Mouse (Mus musculus): ENCODE measurements around the gene Ttc7b. TPM values are rescaled to one million over a fixed set of nuclear protein-coding genes. Genes with fewer than 3 reads are reported as not detected.

Ttc7b gene
- total and polyA plus RNA-seq, 2 experiments = 7.7 to 10.7 TPM

DNA sequence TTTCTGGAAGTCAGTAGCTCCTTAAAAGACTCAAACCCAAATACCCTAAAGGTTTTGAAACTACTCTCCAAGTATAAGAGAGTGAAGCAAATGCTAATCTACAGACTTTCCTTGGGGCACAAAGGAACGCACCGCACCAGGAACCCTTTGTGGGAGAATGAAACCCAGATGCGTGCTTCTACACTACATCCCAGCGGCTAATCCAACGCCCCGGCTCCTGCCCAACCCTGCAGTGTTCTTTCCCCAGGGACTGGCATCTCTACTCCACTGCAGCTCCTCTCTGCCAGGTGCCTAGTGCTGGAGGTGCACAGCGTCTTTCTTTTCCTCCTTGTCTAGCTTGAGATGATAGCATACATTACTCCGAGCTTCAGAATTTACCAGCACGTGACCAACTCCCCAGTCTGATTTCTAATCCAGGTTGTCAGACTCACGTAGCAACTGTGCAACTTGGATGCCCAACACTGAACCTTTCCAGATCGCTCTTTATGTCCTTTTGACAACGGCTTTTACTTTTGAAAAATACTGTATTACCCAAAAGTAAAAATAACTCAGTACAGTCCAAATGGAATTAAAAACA, 72.8 kb downstream of the Ttc7b start:
- Histone ChIP-seq H3K36me3 (ENCODE audit: control insufficient read depth, insufficient read depth, low read length) (peaks cover 13% of the 10 kb centered on the region; the same call in 1 of the 2 replicates), H3K27ac (replicated peaks; ENCODE audit: insufficient read depth, low read depth, low read length) (no peak overlapping the region), H3K79me2 (ENCODE audit: control insufficient read depth, insufficient read depth, low read length) (no peaks in the 10 kb centered on the region; the same call in 1 of the 2 replicates), H3K9ac (ENCODE audit: low read depth, low read length) (no peak overlapping the region), H3K4me1 (ENCODE audit: control insufficient read depth, insufficient read depth, low read length) (no peaks in the 10 kb centered on the region), H3K4me3 (ENCODE audit: insufficient read depth, low read depth, low read length) (no peak overlapping the region), H3K27me3 (ENCODE audit: control insufficient read depth, insufficient read depth, low read length) (no peaks in the 10 kb centered on the region)
- 90% methylated on average over 12 of the region's 12 CpGs for WGBS
- TF ChIP-seq CTCF (IDR thresholded peaks at IDR 0.05; ENCODE audit: low read depth, low read length) = no peak
- no peak for TF ChIP-seq POLR2A (IDR thresholded peaks at IDR 0.05; ENCODE audit: extremely low read depth, insufficient read depth, low read length)
- no peak for DNase-seq (ENCODE audit: extremely low read depth, low read depth, low spot score)

DNA sequence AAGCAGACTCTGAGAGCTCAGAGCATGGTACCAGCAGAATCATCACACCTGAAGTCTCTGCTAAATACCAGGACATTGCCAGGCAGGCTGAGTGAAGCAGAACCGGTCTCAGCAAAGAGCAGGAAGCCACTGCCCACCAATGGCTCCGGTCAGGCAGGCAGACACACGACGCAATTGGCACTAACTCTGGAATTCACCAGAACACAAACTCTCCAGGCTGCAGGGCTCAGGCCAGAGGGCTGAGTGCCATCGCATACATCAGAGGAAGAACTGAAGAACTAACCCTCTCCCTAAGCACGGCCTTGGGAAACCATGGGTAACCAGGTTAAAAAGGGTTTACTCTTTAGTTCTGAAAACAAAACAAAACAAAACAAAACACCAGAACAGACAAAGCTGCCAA, 73.5 kb downstream of the Ttc7b start:
- Histone ChIP-seq H3K27ac (replicated peaks; ENCODE audit: insufficient read depth, low read depth, low read length) (no peak overlapping the region), H3K79me2 (ENCODE audit: control insufficient read depth, insufficient read depth, low read length) (no peaks in the 10 kb centered on the region), H3K27me3 (ENCODE audit: control insufficient read depth, insufficient read depth, low read length) (no peaks in the 10 kb centered on the region), H3K36me3 (ENCODE audit: control insufficient read depth, insufficient read depth, low read length) (peaks cover 15% of the 10 kb centered on the region; the same call in 1 of the 2 replicates), H3K9ac (ENCODE audit: low read depth, low read length) (no peak overlapping the region), H3K4me3 (ENCODE audit: insufficient read depth, low read depth, low read length) (no peak overlapping the region), H3K4me1 (ENCODE audit: control insufficient read depth, insufficient read depth, low read length) (no peaks in the 10 kb centered on the region)
- peak; percentile 58 for DNase-seq (ENCODE audit: extremely low read depth, low read depth, low spot score)
- 63% methylated on average over 6 of the region's 6 CpGs for WGBS
- no peak for TF ChIP-seq CTCF (IDR thresholded peaks at IDR 0.05; ENCODE audit: low read depth, low read length)

DNA sequence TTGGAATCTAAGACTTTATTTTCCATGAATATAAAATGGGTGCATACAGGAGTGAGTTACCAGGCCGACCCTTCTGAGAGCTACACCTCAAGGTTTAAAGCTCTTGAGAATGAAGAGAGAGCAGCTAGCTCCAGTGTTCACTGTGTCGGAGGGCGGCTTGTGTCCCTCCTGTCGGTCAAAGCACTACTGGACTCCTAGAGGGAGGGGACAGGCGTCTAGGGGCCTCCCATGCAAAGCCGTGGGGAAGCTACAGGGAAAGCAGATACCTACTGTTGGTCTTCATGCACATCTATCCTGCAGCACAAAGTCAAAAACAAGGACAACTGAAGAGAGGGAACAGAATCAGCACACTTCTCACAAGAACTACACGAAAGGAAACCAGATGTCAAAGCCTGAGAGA, 74.9 kb downstream of the Ttc7b start:
- DNase-seq (ENCODE audit: extremely low read depth, low read depth, low spot score) = no peak
- peaks cover 15% of the 10 kb centered on the region; the same call in 1 of the 2 replicates for H3K36me3 ChIP-seq (ENCODE audit: control insufficient read depth, insufficient read depth, low read length)
- no peaks in the 10 kb centered on the region for H3K79me2 ChIP-seq (ENCODE audit: control insufficient read depth, insufficient read depth, low read length)
- no peak overlapping the region for H3K4me3 ChIP-seq (ENCODE audit: insufficient read depth, low read depth, low read length)
- WGBS = 96% methylated on average over 7 of the region's 7 CpGs
- TF ChIP-seq POLR2A (IDR thresholded peaks at IDR 0.05; ENCODE audit: extremely low read depth, insufficient read depth, low read length) (no peak), CTCF (IDR thresholded peaks at IDR 0.05; ENCODE audit: low read depth, low read length) (no peak)
- H3K27me3 ChIP-seq (ENCODE audit: control insufficient read depth, insufficient read depth, low read length) = no peaks in the 10 kb centered on the region
- H3K9ac ChIP-seq (ENCODE audit: low read depth, low read length) = no peak overlapping the region
- no peaks in the 10 kb centered on the region for H3K4me1 ChIP-seq (ENCODE audit: control insufficient read depth, insufficient read depth, low read length)
- H3K27ac ChIP-seq (replicated peaks; ENCODE audit: insufficient read depth, low read depth, low read length) = no peak overlapping the region

DNA sequence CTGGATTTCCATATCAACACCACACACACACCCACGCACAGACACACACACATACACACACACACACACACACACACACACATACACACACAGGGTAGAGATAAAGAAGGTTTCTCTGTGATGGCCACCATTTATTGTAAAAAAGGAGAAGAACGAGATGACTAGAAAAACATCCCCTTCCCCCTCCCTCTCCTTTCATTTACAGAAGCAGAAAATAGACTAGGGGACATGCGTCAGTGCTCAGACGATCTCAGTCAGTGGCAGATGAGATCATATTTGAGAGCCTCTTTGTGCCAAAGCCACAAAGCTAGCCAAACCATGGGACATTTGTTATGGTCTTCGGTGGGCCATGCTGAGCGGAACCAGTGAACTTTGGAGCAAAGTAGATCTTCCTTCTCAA, 75.4 kb downstream of the Ttc7b start:
- DNase-seq (ENCODE audit: extremely low read depth, low read depth, low spot score) = no peak
- 85% methylated on average over 6 of the region's 6 CpGs for WGBS
- H3K27me3 ChIP-seq (ENCODE audit: control insufficient read depth, insufficient read depth, low read length) = no peaks in the 10 kb centered on the region
- H3K36me3 ChIP-seq (ENCODE audit: control insufficient read depth, insufficient read depth, low read length) = peaks cover 15% of the 10 kb centered on the region; the same call in 1 of the 2 replicates
- H3K4me3 ChIP-seq (ENCODE audit: insufficient read depth, low read depth, low read length) = no peak overlapping the region
- no peak for TF ChIP-seq CTCF (IDR thresholded peaks at IDR 0.05; ENCODE audit: low read depth, low read length)
- TF ChIP-seq POLR2A (IDR thresholded peaks at IDR 0.05; ENCODE audit: extremely low read depth, insufficient read depth, low read length) = no peak
- no peak overlapping the region for H3K27ac ChIP-seq (replicated peaks; ENCODE audit: insufficient read depth, low read depth, low read length)
- no peaks in the 10 kb centered on the region for H3K4me1 ChIP-seq (ENCODE audit: control insufficient read depth, insufficient read depth, low read length)
- no peak overlapping the region for H3K9ac ChIP-seq (ENCODE audit: low read depth, low read length)
- no peaks in the 10 kb centered on the region for H3K79me2 ChIP-seq (ENCODE audit: control insufficient read depth, insufficient read depth, low read length)

DNA sequence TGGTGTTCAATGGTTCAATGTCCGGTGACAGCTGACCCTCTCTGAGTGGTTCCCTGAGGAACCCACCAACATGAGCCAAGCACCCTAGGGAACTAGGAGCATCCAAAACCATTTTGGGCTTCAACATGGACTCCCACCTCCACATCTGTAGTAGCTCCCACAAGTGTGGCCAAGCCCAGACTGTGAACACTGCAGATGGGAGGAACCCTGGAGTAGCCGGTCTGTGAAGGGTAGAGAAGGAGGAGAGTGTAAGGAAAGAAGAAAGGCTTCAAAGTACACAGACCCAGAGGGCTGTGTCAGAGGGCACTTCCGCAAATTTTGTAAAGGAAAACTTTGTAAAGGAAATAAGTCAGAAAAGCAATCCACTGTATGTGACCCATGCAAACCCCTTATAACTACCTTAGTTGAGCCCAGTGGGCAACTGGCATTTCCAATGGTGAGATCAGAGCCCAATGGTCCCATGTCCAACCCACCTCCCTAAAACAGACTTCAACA, 75.9 kb downstream of the Ttc7b start:
- DNase-seq (ENCODE audit: extremely low read depth, low read depth, low spot score) = no peak
- TF ChIP-seq POLR2A (IDR thresholded peaks at IDR 0.05; ENCODE audit: extremely low read depth, insufficient read depth, low read length) (no peak), CTCF (IDR thresholded peaks at IDR 0.05; ENCODE audit: low read depth, low read length) (no peak)
- Histone ChIP-seq H3K79me2 (ENCODE audit: control insufficient read depth, insufficient read depth, low read length) (no peaks in the 10 kb centered on the region), H3K27me3 (ENCODE audit: control insufficient read depth, insufficient read depth, low read length) (no peaks in the 10 kb centered on the region), H3K9ac (ENCODE audit: low read depth, low read length) (no peak overlapping the region), H3K4me1 (ENCODE audit: control insufficient read depth, insufficient read depth, low read length) (0 out of 2 replicates have a peak, but pooled peaks cover 2% of the 10 kb centered on the region), H3K27ac (replicated peaks; ENCODE audit: insufficient read depth, low read depth, low read length) (no peak overlapping the region), H3K36me3 (ENCODE audit: control insufficient read depth, insufficient read depth, low read length) (peaks cover 15% of the 10 kb centered on the region; the same call in 1 of the 2 replicates), H3K4me3 (ENCODE audit: insufficient read depth, low read depth, low read length) (no peak overlapping the region)
- WGBS = 92% methylated on average over 3 of the region's 3 CpGs

DNA sequence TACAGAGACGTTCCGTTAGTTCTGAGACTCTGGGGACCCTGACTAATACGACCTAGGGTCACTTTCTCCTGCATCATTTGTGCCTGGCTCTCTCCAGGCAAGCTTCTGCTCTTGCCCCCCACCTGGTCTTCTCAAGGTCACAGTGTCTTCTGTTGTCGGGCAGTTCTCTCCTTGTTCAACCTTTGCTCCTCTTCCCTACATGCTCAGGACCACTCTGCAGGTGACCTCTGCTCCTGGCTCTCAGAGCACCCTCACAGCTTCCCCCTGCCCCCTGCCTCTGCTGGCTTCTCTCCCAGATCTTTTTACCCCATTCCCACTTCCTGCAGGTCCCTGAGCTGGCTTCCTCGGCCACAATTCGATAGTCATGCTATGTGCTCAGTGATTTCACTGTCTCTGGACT, 77.2 kb downstream of the Ttc7b start:
- no peak for TF ChIP-seq CTCF (IDR thresholded peaks at IDR 0.05; ENCODE audit: low read depth, low read length)
- TF ChIP-seq POLR2A (IDR thresholded peaks at IDR 0.05; ENCODE audit: extremely low read depth, insufficient read depth, low read length) = no peak
- Histone ChIP-seq H3K27me3 (ENCODE audit: control insufficient read depth, insufficient read depth, low read length) (no peaks in the 10 kb centered on the region), H3K4me3 (ENCODE audit: insufficient read depth, low read depth, low read length) (no peak overlapping the region), H3K4me1 (ENCODE audit: control insufficient read depth, insufficient read depth, low read length) (0 out of 2 replicates have a peak, but pooled peaks cover 2% of the 10 kb centered on the region), H3K36me3 (ENCODE audit: control insufficient read depth, insufficient read depth, low read length) (peaks cover 15% of the 10 kb centered on the region; the same call in 1 of the 2 replicates), H3K9ac (ENCODE audit: low read depth, low read length) (no peak overlapping the region), H3K27ac (replicated peaks; ENCODE audit: insufficient read depth, low read depth, low read length) (no peak overlapping the region), H3K79me2 (ENCODE audit: control insufficient read depth, insufficient read depth, low read length) (no peaks in the 10 kb centered on the region)
- DNase-seq (ENCODE audit: extremely low read depth, low read depth, low spot score) = no peak
- WGBS = 80% methylated on average over 6 of the region's 6 CpGs
